ENCODE assay signal across 31 mouse cellular contexts in genomic region chr11:83994481-83994880, GRCm38 (mm10). TPM values are rescaled to one million over a fixed set of nuclear protein-coding genes. Genes with fewer than 3 reads are reported as not detected.
DNase-seq lines count a peak whose midpoint lies in the region; ATAC-seq and TF ChIP-seq lines count a peak whose summit lies in the region.
"Had no signal": no experiment of that assay in that cellular context is flagged by ENCODE, and none has a peak within 500 bp of the region (broad histone marks: within the 10 kb centered on the region; RNA-seq: fewer than 3 reads in every experiment).

No protein-coding gene starts in this region.

- H3K36me3 ChIP-seq in liver, adult 2 months (ENCODE audit: control insufficient read depth, insufficient read depth, low read length), result peaks cover 59% of the 10 kb centered on the region
- peaks cover 95% of the 10 kb centered on the region for H3K36me3 ChIP-seq in liver, embryonic 12.5 days
- H3K36me3 ChIP-seq in lung, postnatal 0 days (ENCODE audit: insufficient read depth, low read length), result peaks cover 32% of the 10 kb centered on the region
- H3K36me3 ChIP-seq in heart, embryonic 11.5 days (ENCODE audit: control insufficient read depth, insufficient read depth, low read length), result peaks cover 14% of the 10 kb centered on the region

- H3K4me2 ChIP-seq in liver, embryonic 12.5 days, result no peak overlapping the region
- no peak overlapping the region for H3K4me2 ChIP-seq in lung, postnatal 0 days (replicated peaks; ENCODE audit: low read depth, low read length)
- H3K4me2 ChIP-seq in heart, embryonic 11.5 days, result no peak overlapping the region
- H3K4me2 ChIP-seq: embryonic facial prominence, embryonic 13.5 days; forebrain, embryonic 12.5 days; forebrain, embryonic 15.5 days; heart, embryonic 12.5 days; heart, embryonic 15.5 days; hindbrain, embryonic 13.5 days had no signal

- peak; percentile 33 for DNase-seq in liver, adult 2 months (ENCODE audit: extremely low read depth, low read depth, low spot score)
- no peak for DNase-seq in lung, postnatal 0 days (ENCODE audit: low spot score)
- no peak for DNase-seq in lung, postnatal 14 days
- peak; percentile 78 for DNase-seq in ZHBTc4 (ENCODE audit: low read depth, low spot score)
- no peak for DNase-seq in cerebellum, postnatal 14 days
- DNase-seq: adrenal gland, adult 2 months; adrenal gland, postnatal 14 days; B cell, adult 2 months; cerebellum, adult 11 months; cerebellum, adult 2 months; cerebellum, adult 9-11 months; cerebellum, postnatal 36 days; embryo, embryonic 11 days; gastrocnemius, postnatal 10 days; gastrocnemius, postnatal 36 days; heart, adult 11 months; heart, postnatal 10 days; heart, postnatal 36 days had no signal

- H3K4me1 ChIP-seq in liver, adult 2 months (ENCODE audit: control insufficient read depth, insufficient read depth, low read length), result peaks cover 5% of the 10 kb centered on the region
- no peaks in the 10 kb centered on the region for H3K4me1 ChIP-seq in liver, embryonic 12.5 days
- H3K4me1 ChIP-seq in lung, postnatal 0 days (ENCODE audit: insufficient read depth, low read depth, low read length), result no peaks in the 10 kb centered on the region
- no peaks in the 10 kb centered on the region for H3K4me1 ChIP-seq in heart, embryonic 11.5 days (ENCODE audit: control insufficient read depth, insufficient read depth, low read length)
- H3K4me1 ChIP-seq: embryonic facial prominence, embryonic 10.5 days; forebrain, embryonic 12.5 days; heart, embryonic 12.5 days; heart, embryonic 15.5 days; hindbrain, embryonic 10.5 days; hindbrain, embryonic 13.5 days had no signal

- 90% methylated on average over 3 of the region's 3 CpGs for WGBS in liver, adult 2 months
- WGBS in liver, embryonic 12.5 days (ENCODE audit: insufficient replicate concordance), result 88% methylated on average over 3 of the region's 3 CpGs
- WGBS in lung, postnatal 0 days, result 75% methylated on average over 3 of the region's 3 CpGs
- WGBS in heart, embryonic 11.5 days (ENCODE audit: insufficient replicate concordance), result 80% methylated on average over 3 of the region's 3 CpGs

- no peak overlapping the region for H3K27ac ChIP-seq in liver, adult 2 months (replicated peaks; ENCODE audit: insufficient read depth, low read depth, low read length)
- H3K27ac ChIP-seq in liver, embryonic 12.5 days, result no peak overlapping the region
- no peak overlapping the region for H3K27ac ChIP-seq in lung, postnatal 0 days (ENCODE audit: low read length)
- no peak overlapping the region for H3K27ac ChIP-seq in heart, embryonic 11.5 days (ENCODE audit: low read depth, low read length)
- H3K27ac ChIP-seq: embryonic facial prominence, embryonic 10.5 days; embryonic facial prominence, embryonic 13.5 days; forebrain, embryonic 12.5 days; forebrain, embryonic 15.5 days; heart, embryonic 15.5 days; hindbrain, embryonic 10.5 days; hindbrain, embryonic 13.5 days had no signal

- ATAC-seq in liver, embryonic 12.5 days, result no peak
- ATAC-seq in lung, postnatal 0 days, result no peak
- no peak for ATAC-seq in heart, embryonic 11.5 days (replicated peaks; ENCODE audit: insufficient number of reproducible peaks, low FRiP score, low TSS enrichment)
- ATAC-seq: forebrain, embryonic 15.5 days; hindbrain, embryonic 16.5 days had no signal

- no peak for TF ChIP-seq POLR2A in liver, adult 2 months (IDR thresholded peaks at IDR 0.05; ENCODE audit: extremely low read depth, insufficient read depth, low read length)

- TF ChIP-seq CTCF in liver, adult 2 months (IDR thresholded peaks at IDR 0.05; ENCODE audit: low read depth, low read length), result no peak
- TF ChIP-seq CTCF in lung, postnatal 0 days (IDR thresholded peaks at IDR 0.05), result 0 out of 2 replicates have a peak, but pooled peaks have one; percentile 1

- H3K9me3 ChIP-seq in liver, embryonic 12.5 days (replicated peaks), result no peaks in the 10 kb centered on the region
- no peaks in the 10 kb centered on the region for H3K9me3 ChIP-seq in lung, postnatal 0 days (ENCODE audit: low read length)
- H3K9me3 ChIP-seq in heart, embryonic 11.5 days (replicated peaks; ENCODE audit: control insufficient read depth, low read length), result no peaks in the 10 kb centered on the region
- H3K9me3 ChIP-seq: embryonic facial prominence, embryonic 10.5 days; embryonic facial prominence, embryonic 13.5 days; forebrain, embryonic 12.5 days; forebrain, embryonic 15.5 days; heart, embryonic 12.5 days; heart, embryonic 15.5 days; hindbrain, embryonic 10.5 days; hindbrain, embryonic 13.5 days had no signal

- no peaks in the 10 kb centered on the region for H3K27me3 ChIP-seq in liver, adult 2 months (ENCODE audit: control insufficient read depth, insufficient read depth, low read length)
- no peaks in the 10 kb centered on the region for H3K27me3 ChIP-seq in liver, embryonic 12.5 days (replicated peaks)
- no peaks in the 10 kb centered on the region for H3K27me3 ChIP-seq in lung, postnatal 0 days (replicated peaks; ENCODE audit: insufficient read depth, low read length)
- no peaks in the 10 kb centered on the region for H3K27me3 ChIP-seq in heart, embryonic 11.5 days (ENCODE audit: control insufficient read depth, insufficient read depth, low read length)
- H3K27me3 ChIP-seq: CH12.LX; embryonic facial prominence, embryonic 13.5 days; forebrain, embryonic 12.5 days; forebrain, embryonic 15.5 days; heart, embryonic 12.5 days; heart, embryonic 15.5 days; hindbrain, embryonic 13.5 days had no signal

- H3K9ac ChIP-seq in liver, adult 2 months (ENCODE audit: low read depth, low read length), result no peak overlapping the region
- no peak overlapping the region for H3K9ac ChIP-seq in liver, embryonic 12.5 days
- H3K9ac ChIP-seq in lung, postnatal 0 days (replicated peaks; ENCODE audit: low read depth), result no peak overlapping the region
- H3K9ac ChIP-seq in heart, embryonic 11.5 days (ENCODE audit: low read depth, low read length), result no peak overlapping the region
- H3K9ac ChIP-seq: embryonic facial prominence, embryonic 13.5 days; forebrain, embryonic 12.5 days; forebrain, embryonic 15.5 days; heart, embryonic 12.5 days; heart, embryonic 15.5 days; hindbrain, embryonic 13.5 days had no signal

- H3K4me3 ChIP-seq in liver, adult 2 months (ENCODE audit: insufficient read depth, low read depth, low read length), result no peak overlapping the region
- no peak overlapping the region for H3K4me3 ChIP-seq in liver, embryonic 12.5 days
- no peak overlapping the region for H3K4me3 ChIP-seq in lung, postnatal 0 days (ENCODE audit: low read depth, low read length)
- H3K4me3 ChIP-seq in heart, embryonic 11.5 days (ENCODE audit: low read depth, low read length), result no peak overlapping the region
- H3K4me3 ChIP-seq: embryonic facial prominence, embryonic 10.5 days; embryonic facial prominence, embryonic 13.5 days; erythroblast, embryonic 14.5 days; forebrain, embryonic 12.5 days; forebrain, embryonic 15.5 days; heart, embryonic 12.5 days; heart, embryonic 15.5 days; hindbrain, embryonic 10.5 days; hindbrain, embryonic 13.5 days had no signal

- TF ChIP-seq EP300 in lung, postnatal 0 days (IDR thresholded peaks at IDR 0.05), result no peak

- no peaks in the 10 kb centered on the region for H3K79me2 ChIP-seq in liver, adult 2 months (ENCODE audit: control insufficient read depth, insufficient read depth, low read length)

RNA-seq across cellular contexts. Expression of gene Synrg, which starts 30.3 kb away (rescaled TPM):
- total RNA-seq in liver, adult 2 months (2014; rRNA removed), result 6.5 and 7.7 TPM in 2 replicates
- 6.8 and 9.1 TPM in 2 replicates for polyA plus RNA-seq in liver, adult 2 months (2012; rRNA removed)
- polyA plus RNA-seq in liver, embryonic 12.5 days (2016; fragmentation: Nextera tagmentation; extraction: Ambion mirVana), result 10.2 and 11.2 TPM in 2 replicates
- polyA plus RNA-seq in lung, postnatal 0 days (2015; fragmentation: Nextera tagmentation; extraction: Ambion mirVana), result 7.4 and 8.8 TPM in 2 replicates
- 7.1 and 8.2 TPM in 2 replicates for polyA plus RNA-seq in heart, embryonic 11.5 days (2014; fragmentation: Nextera tagmentation; extraction: Ambion mirVana)

RNA-seq across cellular contexts. Expression of gene Ddx52, which starts 52.6 kb away (rescaled TPM):
- 10.4 and 12.0 TPM in 2 replicates for total RNA-seq in liver, adult 2 months (2014; rRNA removed)
- polyA plus RNA-seq in liver, adult 2 months (2012; rRNA removed), result 2.5 and 2.7 TPM in 2 replicates
- 24.3 and 27.4 TPM in 2 replicates for polyA plus RNA-seq in liver, embryonic 12.5 days (2016; fragmentation: Nextera tagmentation; extraction: Ambion mirVana)
- 23.0 and 23.3 TPM in 2 replicates for polyA plus RNA-seq in lung, postnatal 0 days (2015; fragmentation: Nextera tagmentation; extraction: Ambion mirVana)
- 26.2 and 27.4 TPM in 2 replicates for polyA plus RNA-seq in heart, embryonic 11.5 days (2014; fragmentation: Nextera tagmentation; extraction: Ambion mirVana)

Comparison
In these comparisons a context has a peak if more than half of its experiments do, and no peak if none do; other contexts are left out.
1. DNase-seq: peak in liver, adult 2 months (single experiment) and ZHBTc4 (single experiment); none in lung, postnatal 0 days (single experiment), lung, postnatal 14 days (single experiment) and cerebellum, postnatal 14 days (0 of 2).